Mouse (Mus musculus): Measurements from ENCODE around the gene M1ap. TPM values are rescaled to one million over a fixed set of nuclear protein-coding genes. Genes with fewer than 3 reads are reported as not detected.

M1ap gene
- 0.03 and 0.12 TPM in 2 replicates for polyA plus RNA-seq (2012; rRNA removed)

GRCm38 (mm10) chr6:82946651-82947050 lies at the start of gene M1ap:
M1ap (plus strand) TSS chr6:82946902.

DNA sequence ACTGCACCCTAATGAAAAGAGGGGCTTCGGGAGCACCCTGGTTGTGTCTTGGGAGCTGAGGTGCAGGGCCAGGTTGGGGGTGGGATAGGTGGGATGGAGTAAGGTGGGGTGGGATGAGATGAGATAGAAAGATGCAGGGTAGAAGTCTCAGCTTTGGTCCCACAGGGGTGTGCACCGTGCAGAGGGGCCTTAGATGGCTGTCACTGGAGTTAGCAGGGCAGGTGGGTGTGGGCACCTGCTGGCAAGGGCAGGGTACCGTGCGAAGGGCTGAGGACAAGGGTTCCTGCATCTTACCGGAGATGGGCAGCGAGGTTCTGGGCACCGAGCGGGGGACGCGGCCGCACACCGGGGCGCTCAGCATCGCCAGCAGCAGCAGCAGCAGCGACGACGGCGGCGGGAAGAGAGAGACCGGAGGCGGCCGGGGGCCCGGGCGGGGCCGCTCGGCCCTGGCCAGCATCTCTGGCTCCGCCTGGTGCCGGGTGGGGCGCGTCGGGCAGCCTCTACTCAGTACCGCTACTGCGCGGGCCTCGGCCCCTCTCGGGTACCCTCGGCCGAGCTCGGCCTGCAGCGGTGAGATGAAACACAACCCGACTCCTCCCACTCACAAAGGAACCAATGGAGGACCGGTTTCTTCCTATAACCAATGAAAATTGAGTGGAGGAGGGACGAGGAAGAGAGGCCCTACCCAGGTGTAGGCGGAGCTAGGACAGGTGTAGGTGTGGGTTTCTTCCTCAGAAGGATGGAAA lies 7.4 kb upstream of the M1ap start, which contains the start of gene Sema4f:
Gene Sema4f (minus strand): TSS at position 603 of the 746 bp plus-strand sequence.

GRCm38 (mm10) chr6:83033249-83034185 lies 86.8 kb downstream of the M1ap start, which contains the start of the genes Dok1 and Loxl3:
Dok1 (minus strand) TSS chr6:83033471.
Loxl3 (plus strand) TSS chr6:83034173.

DNA sequence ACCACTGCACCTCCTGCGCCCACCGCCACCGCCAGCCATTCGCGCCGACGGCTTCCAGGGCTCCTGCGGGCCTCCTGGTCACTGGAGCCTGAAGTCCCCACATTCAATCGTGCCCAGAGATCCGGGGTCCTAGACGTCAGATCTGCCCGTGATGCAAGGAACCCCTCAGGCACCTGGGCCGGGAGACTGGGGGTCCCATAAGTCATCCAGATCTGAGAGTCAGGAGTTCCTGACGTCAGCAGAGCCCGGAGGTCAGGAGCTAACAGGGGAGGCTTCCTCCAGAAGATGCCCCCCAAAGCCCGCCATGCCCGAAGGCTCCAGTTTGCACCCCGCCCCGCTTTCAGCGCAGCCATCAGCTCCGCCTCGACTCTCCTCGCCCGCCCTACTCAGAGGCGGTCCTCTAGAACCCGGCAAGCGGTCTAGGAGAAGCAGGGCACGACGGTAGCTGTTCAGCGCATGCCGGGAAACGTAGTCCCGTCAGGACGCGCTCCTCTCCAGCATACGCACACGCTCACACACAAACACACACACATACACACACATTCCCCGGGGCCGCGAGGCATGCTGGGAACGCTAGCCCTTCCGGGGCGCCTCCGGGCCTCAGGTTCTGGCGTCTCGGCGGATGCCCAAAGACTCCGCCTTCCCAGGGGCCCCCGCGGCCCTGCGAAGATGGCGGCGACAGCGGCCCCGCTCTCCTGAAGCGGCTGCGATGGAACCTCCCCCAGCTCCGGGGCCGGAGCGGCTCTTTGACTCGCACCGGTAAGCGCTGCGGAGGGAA lies 107.6 kb downstream of the M1ap start, which contains the start of gene Aup1:
Gene Aup1 (plus strand): TSS at position 448 of the 778 bp plus-strand sequence.

GRCm38 (mm10) chr6:83054871-83055431 lies 108.2 kb downstream of the M1ap start, which contains the start of gene Htra2:
Htra2 (minus strand) TSS chr6:83055273.

GRCm38 (mm10) chr6:83057790-83058189 lies 111.1 kb downstream of the M1ap start, which contains the start of gene Dqx1:
Dqx1 (plus strand) TSS chr6:83057844.

GRCm38 (mm10) chr6:83070247-83070310 lies 123.4 kb downstream of the M1ap start, which contains the start of gene Tlx2:
Tlx2 (minus strand) TSS chr6:83070293.

GRCm38 (mm10) chr6:83077630-83078323 lies 131.1 kb downstream of the M1ap start, which contains the start of gene Pcgf1:
Pcgf1 (plus strand) TSS chr6:83077869.

Other genes starting within 250 kb of the M1ap start
- gene Pole4, start 241.5 kb upstream of the M1ap start, polyA plus RNA-seq (2012; rRNA removed) = 1.2 and 3.9 TPM in 2 replicates
- 4.4 and 5.7 TPM in 2 replicates for gene Hk2, start 172.4 kb upstream of the M1ap start, polyA plus RNA-seq (2012; rRNA removed)
- 0.32 and 0.38 TPM in 2 replicates for gene Sema4f, start 7.1 kb upstream of the M1ap start, polyA plus RNA-seq (2012; rRNA removed)
- 4.3 and 6.4 TPM in 2 replicates for gene Dok1, start 86.6 kb downstream of the M1ap start, polyA plus RNA-seq (2012; rRNA removed)
- 2.0 and 2.8 TPM in 2 replicates for gene Loxl3, start 87.3 kb downstream of the M1ap start, polyA plus RNA-seq (2012; rRNA removed)
- 333 and 519 TPM in 2 replicates for gene Aup1, start 107.6 kb downstream of the M1ap start, polyA plus RNA-seq (2012; rRNA removed)
- 19.2 and 22.7 TPM in 2 replicates for gene Htra2, start 108.4 kb downstream of the M1ap start, polyA plus RNA-seq (2012; rRNA removed)
- gene Dqx1, start 110.9 kb downstream of the M1ap start, polyA plus RNA-seq (2012; rRNA removed) = 3.3 and 4.4 TPM in 2 replicates
- 1.2 and 3.8 TPM in 2 replicates for gene Tlx2, start 123.4 kb downstream of the M1ap start, polyA plus RNA-seq (2012; rRNA removed)
- 3.2 and 3.8 TPM in 2 replicates for gene Pcgf1, start 131.0 kb downstream of the M1ap start, polyA plus RNA-seq (2012; rRNA removed)
- gene Lbx2, start 139.5 kb downstream of the M1ap start, polyA plus RNA-seq (2012; rRNA removed) = 0.76 and 0.81 TPM in 2 replicates
- gene Ccdc142, start 154.7 kb downstream of the M1ap start, polyA plus RNA-seq (2012; rRNA removed) = 3.4 and 4.7 TPM in 2 replicates
- gene Gm42688, start 154.7 kb downstream of the M1ap start, polyA plus RNA-seq (2012; rRNA removed) = 0.93 and 1.6 TPM in 2 replicates
- 25.7 and 38.3 TPM in 2 replicates for gene Mrpl53, start 162.1 kb downstream of the M1ap start, polyA plus RNA-seq (2012; rRNA removed)
- 31.9 and 39.2 TPM in 2 replicates for gene Mogs, start 168.6 kb downstream of the M1ap start, polyA plus RNA-seq (2012; rRNA removed)
- 137 and 148 TPM in 2 replicates for gene Wbp1, start 174.7 kb downstream of the M1ap start, polyA plus RNA-seq (2012; rRNA removed)
- gene Ino80b, start 178.5 kb downstream of the M1ap start, polyA plus RNA-seq (2012; rRNA removed) = 29.6 and 60.8 TPM in 2 replicates
- 36.3 and 47.6 TPM in 2 replicates for gene Rtkn, start 188.6 kb downstream of the M1ap start, polyA plus RNA-seq (2012; rRNA removed)
- gene Wdr54, start 209.5 kb downstream of the M1ap start, polyA plus RNA-seq (2012; rRNA removed) = 1.8 and 1.9 TPM in 2 replicates
- gene 1700003E16Rik, start 209.5 kb downstream of the M1ap start, polyA plus RNA-seq (2012; rRNA removed) = 0.15 and 0.48 TPM in 2 replicates
- gene Dctn1, start 219.0 kb downstream of the M1ap start, polyA plus RNA-seq (2012; rRNA removed) = 76.7 and 83.1 TPM in 2 replicates